ENCODE assay signal across 34 mouse cellular contexts in the genomic region with DNA sequence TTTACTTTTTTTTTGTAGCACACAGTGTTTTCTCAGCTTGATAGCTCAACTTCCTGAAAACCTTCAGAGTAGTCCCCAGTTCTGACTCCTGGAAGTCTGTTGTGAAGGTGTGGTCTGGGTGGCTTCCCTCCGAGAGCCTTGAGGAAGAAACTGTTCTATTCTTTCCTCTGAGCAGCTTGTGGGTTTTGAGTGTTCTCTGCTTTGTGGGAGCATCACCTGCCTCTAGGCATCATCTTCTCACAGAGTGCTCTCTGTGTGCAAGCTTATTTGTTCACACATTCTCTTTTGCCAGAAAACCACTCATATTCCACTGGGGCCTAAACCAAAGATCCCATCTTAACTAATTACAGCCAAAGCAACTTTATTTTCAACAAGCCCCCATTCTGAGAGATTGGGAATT.
"Had no signal": no experiment of that assay in that cellular context is flagged by ENCODE, and none has a peak within 500 bp of the region (broad histone marks: within the 10 kb centered on the region; RNA-seq: fewer than 3 reads in every experiment).

No protein-coding gene starts in this region.

- DNase-seq: heart, postnatal 10 days; heart, postnatal 14 days; heart, postnatal 36 days; heart, postnatal 4 days; kidney, adult 11 months; kidney, adult 18-20 months; kidney, adult 2 months; kidney, adult 8-10 months; kidney, adult 9 months; kidney, postnatal 10 days; kidney, postnatal 14 days; kidney, postnatal 25 days; kidney, postnatal 36 days; kidney, postnatal 4 days; layer of hippocampus, postnatal 36 days had no signal

- H3K4me1 ChIP-seq: hindbrain, embryonic 10.5 days; hindbrain, embryonic 12.5 days; hindbrain, embryonic 13.5 days; hindbrain, embryonic 15.5 days; kidney, embryonic 15.5 days had no signal

- H3K9ac ChIP-seq: heart, embryonic 12.5 days; heart, embryonic 13.5 days; heart, embryonic 15.5 days; hindbrain, embryonic 12.5 days; hindbrain, embryonic 13.5 days; hindbrain, embryonic 14.5 days; hindbrain, embryonic 15.5 days; kidney, embryonic 15.5 days had no signal

- H3K36me3 ChIP-seq: heart, embryonic 10.5 days; heart, embryonic 12.5 days; heart, embryonic 13.5 days; heart, embryonic 15.5 days; hindbrain, embryonic 10.5 days; hindbrain, embryonic 12.5 days; hindbrain, embryonic 13.5 days; hindbrain, embryonic 15.5 days; kidney, embryonic 15.5 days had no signal

- H3K9me3 ChIP-seq: heart, embryonic 10.5 days; heart, embryonic 12.5 days; heart, embryonic 13.5 days; heart, embryonic 15.5 days; hindbrain, embryonic 10.5 days; hindbrain, embryonic 12.5 days; hindbrain, embryonic 13.5 days; hindbrain, embryonic 15.5 days; kidney, embryonic 15.5 days had no signal

- H3K4me3 ChIP-seq: heart, embryonic 10.5 days; heart, embryonic 12.5 days; heart, embryonic 13.5 days; heart, embryonic 15.5 days; hindbrain, embryonic 10.5 days; hindbrain, embryonic 12.5 days; hindbrain, embryonic 13.5 days; hindbrain, embryonic 15.5 days; kidney, embryonic 15.5 days; layer of hippocampus, adult 2 months; left cerebral cortex, adult 2 months had no signal

- H3K27ac ChIP-seq: heart, embryonic 10.5 days; heart, embryonic 13.5 days; heart, embryonic 15.5 days; hindbrain, embryonic 10.5 days; hindbrain, embryonic 12.5 days; hindbrain, embryonic 13.5 days; hindbrain, embryonic 14.5 days; hindbrain, embryonic 15.5 days; hindbrain, postnatal 0 days; kidney, embryonic 15.5 days; kidney, postnatal 0 days; layer of hippocampus, adult 2 months; left cerebral cortex, adult 2 months had no signal

- H3K27me3 ChIP-seq: heart, embryonic 12.5 days; heart, embryonic 13.5 days; heart, embryonic 15.5 days; hindbrain, embryonic 12.5 days; hindbrain, embryonic 13.5 days; hindbrain, embryonic 15.5 days; kidney, embryonic 15.5 days had no signal

- ATAC-seq: hindbrain, embryonic 16.5 days; hindbrain, postnatal 0 days; inflammation-experienced regulatory T-cells, adult 6 months; intestine, embryonic 16.5 days; intestine, postnatal 0 days had no signal

- H3K4me2 ChIP-seq: heart, embryonic 11.5 days; heart, embryonic 12.5 days; heart, embryonic 13.5 days; heart, embryonic 15.5 days; hindbrain, embryonic 12.5 days; hindbrain, embryonic 13.5 days; hindbrain, embryonic 14.5 days; hindbrain, embryonic 15.5 days; kidney, embryonic 15.5 days had no signal
